Mouse (Mus musculus) cerebellum, adult 2 months (tissue): ENCODE results near the gene 1810043G02Rik.

ENCODE experiments used
- CTCF ChIP-seq: fragments of 200-500 bp; IDR thresholded peaks from 2 replicates; pipeline ENCODE4 v1.5.1; 2011; ENCODE audit warnings: low read depth, mild to moderate bottlenecking, control low read depth, low read length, moderate library complexity, borderline replicate concordance; ENCODE audit not compliant: insufficient read depth
- POLR2A ChIP-seq: fragments of 200-500 bp; IDR thresholded peaks from 2 replicates; pipeline ENCODE4 v1.6.1; 2011; ENCODE audit warnings: low read length, control low read depth, borderline replicate concordance; ENCODE audit not compliant: insufficient read depth

- no peak for TF ChIP-seq CTCF
- TF ChIP-seq POLR2A: no peak
Measured at GRCm38 (mm10) chr10:77974323-77974722, 4.0 kb upstream of the 1810043G02Rik start.
